Mouse (Mus musculus): ENCODE measurements around the gene Tnfsf15. TPM values are rescaled to one million over a fixed set of nuclear protein-coding genes. Genes with fewer than 3 reads are reported as not detected.
A peak's percentile ranks its signal among the peaks of the same experiment; 100 is the strongest.

Gene Tnfsf15
- total RNA-seq (2014; rRNA removed) = not detected in 2 replicates
- not detected in 2 replicates for polyA plus RNA-seq (2015; fragmentation: Nextera tagmentation; extraction: Ambion mirVana)

- TF ChIP-seq CTCF (IDR thresholded peaks at IDR 0.05) = no peak
- H3K27ac ChIP-seq (ENCODE audit: low read depth, low read length) = no peak within 1 kb of the TSS
- peak; percentile 31; the same call in 1 of the 2 replicates for ATAC-seq (ENCODE audit: low FRiP score)
- DNase-seq (ENCODE audit: low spot score) = peak; percentile 59
- 69% methylated on average over 8 of the region's 8 CpGs for WGBS
- no peaks in the 10 kb centered on the region for H3K27me3 ChIP-seq (ENCODE audit: insufficient read depth, low read length)
- no peak within 1 kb of the TSS for H3K4me3 ChIP-seq (ENCODE audit: low read depth, low read length)
- no peaks in the 10 kb centered on the region for H3K4me1 ChIP-seq (ENCODE audit: insufficient read depth, low read length)
- no peaks in the 10 kb centered on the region for H3K36me3 ChIP-seq (ENCODE audit: insufficient read depth, low read length)
- H3K4me2 ChIP-seq (ENCODE audit: low read depth, low read length, poor library complexity, severe bottlenecking) = no peak within 1 kb of the TSS
- no peaks in the 10 kb centered on the region for H3K9me3 ChIP-seq (ENCODE audit: low read length)
- H3K9ac ChIP-seq (replicated peaks; ENCODE audit: low read length, poor library complexity, severe bottlenecking) = no peak within 1 kb of the TSS
These were observed at the start of gene Tnfsf15 for GRCm38 (mm10) chr4:63744693-63745171. TSS of gene Tnfsf15 (minus strand) at chr4:63745113.

- Histone ChIP-seq H3K4me3 (ENCODE audit: low read depth, low read length) (no peak overlapping the region), H3K9me3 (ENCODE audit: low read length) (no peaks in the 10 kb centered on the region), H3K9ac (replicated peaks; ENCODE audit: low read length, poor library complexity, severe bottlenecking) (no peak overlapping the region), H3K4me2 (ENCODE audit: low read depth, low read length, poor library complexity, severe bottlenecking) (no peak overlapping the region), H3K4me1 (ENCODE audit: insufficient read depth, low read length) (no peaks in the 10 kb centered on the region), H3K27ac (ENCODE audit: low read depth, low read length) (no peak overlapping the region), H3K36me3 (ENCODE audit: insufficient read depth, low read length) (no peaks in the 10 kb centered on the region), H3K27me3 (ENCODE audit: insufficient read depth, low read length) (no peaks in the 10 kb centered on the region)
- DNase-seq (ENCODE audit: low spot score) (no peak), ATAC-seq (ENCODE audit: low FRiP score) (no peak)
- no peak for TF ChIP-seq CTCF (IDR thresholded peaks at IDR 0.05)
- WGBS = 96% methylated on average over 3 of the region's 3 CpGs
These were observed 47.4 kb upstream of the Tnfsf15 start for GRCm38 (mm10) chr4:63792328-63792727.

DNA sequence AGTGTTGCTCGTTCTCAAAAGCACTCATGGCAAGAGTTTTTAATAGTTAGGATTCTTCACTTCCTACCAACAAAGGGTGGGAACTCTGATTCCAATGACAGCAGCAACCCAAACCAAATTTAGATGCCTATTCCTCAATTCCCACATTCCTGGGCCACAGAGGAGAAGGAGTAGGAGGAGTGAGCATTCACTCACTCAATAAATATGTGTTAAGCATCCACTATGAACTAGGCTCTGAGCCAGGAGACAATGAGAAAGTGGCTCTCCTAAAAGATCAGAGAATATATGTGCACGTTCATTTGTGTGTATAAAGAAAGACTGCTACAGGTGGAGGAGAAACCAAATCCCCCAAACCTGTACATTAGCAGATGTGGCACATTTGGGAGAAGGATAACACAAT lies 40.6 kb upstream of the Tnfsf15 start:
- ATAC-seq (ENCODE audit: low FRiP score) (no peak), DNase-seq (ENCODE audit: low spot score) (no peak)
- no peaks in the 10 kb centered on the region for H3K4me1 ChIP-seq (ENCODE audit: insufficient read depth, low read length)
- WGBS = 80% methylated on average over 2 of the region's 2 CpGs
- no peaks in the 10 kb centered on the region for H3K9me3 ChIP-seq (ENCODE audit: low read length)
- no peak for TF ChIP-seq CTCF (IDR thresholded peaks at IDR 0.05)
- H3K36me3 ChIP-seq (ENCODE audit: insufficient read depth, low read length) = no peaks in the 10 kb centered on the region
- no peak overlapping the region for H3K9ac ChIP-seq (replicated peaks; ENCODE audit: low read length, poor library complexity, severe bottlenecking)
- H3K27me3 ChIP-seq (ENCODE audit: insufficient read depth, low read length) = no peaks in the 10 kb centered on the region
- no peak overlapping the region for H3K27ac ChIP-seq (ENCODE audit: low read depth, low read length)
- H3K4me3 ChIP-seq (ENCODE audit: low read depth, low read length) = no peak overlapping the region
- H3K4me2 ChIP-seq (ENCODE audit: low read depth, low read length, poor library complexity, severe bottlenecking) = no peak overlapping the region

GRCm38 (mm10) chr4:63783826-63784225 lies 38.9 kb upstream of the Tnfsf15 start:
- no peak for TF ChIP-seq CTCF (IDR thresholded peaks at IDR 0.05)
- Histone ChIP-seq H3K27me3 (ENCODE audit: insufficient read depth, low read length) (no peaks in the 10 kb centered on the region), H3K36me3 (ENCODE audit: insufficient read depth, low read length) (no peaks in the 10 kb centered on the region), H3K9me3 (ENCODE audit: low read length) (no peaks in the 10 kb centered on the region), H3K9ac (replicated peaks; ENCODE audit: low read length, poor library complexity, severe bottlenecking) (no peak overlapping the region), H3K4me3 (ENCODE audit: low read depth, low read length) (no peak overlapping the region), H3K4me2 (ENCODE audit: low read depth, low read length, poor library complexity, severe bottlenecking) (no peak overlapping the region), H3K27ac (ENCODE audit: low read depth, low read length) (no peak overlapping the region), H3K4me1 (ENCODE audit: insufficient read depth, low read length) (no peaks in the 10 kb centered on the region)
- DNase-seq (ENCODE audit: low spot score) = no peak
- WGBS = 81% methylated on average over 5 of the region's 5 CpGs
- ATAC-seq (ENCODE audit: low FRiP score) = no peak

GRCm38 (mm10) chr4:63782970-63783613 lies 38.2 kb upstream of the Tnfsf15 start:
- Histone ChIP-seq H3K27ac (ENCODE audit: low read depth, low read length) (no peak overlapping the region), H3K4me3 (ENCODE audit: low read depth, low read length) (no peak overlapping the region), H3K9ac (replicated peaks; ENCODE audit: low read length, poor library complexity, severe bottlenecking) (no peak overlapping the region), H3K36me3 (ENCODE audit: insufficient read depth, low read length) (no peaks in the 10 kb centered on the region), H3K27me3 (ENCODE audit: insufficient read depth, low read length) (no peaks in the 10 kb centered on the region), H3K9me3 (ENCODE audit: low read length) (no peaks in the 10 kb centered on the region), H3K4me2 (ENCODE audit: low read depth, low read length, poor library complexity, severe bottlenecking) (no peak overlapping the region), H3K4me1 (ENCODE audit: insufficient read depth, low read length) (no peaks in the 10 kb centered on the region)
- WGBS = 72% methylated on average over 7 of the region's 7 CpGs
- peak; percentile 64 for TF ChIP-seq CTCF (IDR thresholded peaks at IDR 0.05)
- DNase-seq (ENCODE audit: low spot score) = peak; percentile 43
- peak; percentile 34; the same call in 1 of the 2 replicates for ATAC-seq (ENCODE audit: low FRiP score)

DNA sequence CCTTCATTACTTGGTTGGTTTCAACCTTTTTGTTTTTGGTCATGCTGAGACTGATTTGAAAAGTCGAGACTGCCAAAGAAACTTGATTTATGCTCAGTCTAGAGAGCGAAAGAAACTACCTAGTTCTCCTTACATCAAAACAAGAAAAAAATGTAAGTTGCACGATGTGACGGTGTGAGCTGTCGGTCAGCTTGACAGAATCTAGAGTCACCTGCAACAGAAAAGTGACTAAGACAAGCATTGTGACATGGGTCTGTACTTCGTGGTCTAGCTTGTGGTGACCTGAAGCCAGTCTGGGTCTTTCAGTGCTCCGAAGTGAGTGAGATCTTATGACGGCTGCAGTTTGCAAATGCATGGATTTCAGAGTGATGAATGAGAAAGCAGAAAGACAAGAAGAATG lies 32.3 kb upstream of the Tnfsf15 start:
- no peaks in the 10 kb centered on the region for H3K36me3 ChIP-seq (ENCODE audit: insufficient read depth, low read length)
- H3K9ac ChIP-seq (replicated peaks; ENCODE audit: low read length, poor library complexity, severe bottlenecking) = no peak overlapping the region
- H3K9me3 ChIP-seq (ENCODE audit: low read length) = no peaks in the 10 kb centered on the region
- DNase-seq (ENCODE audit: low spot score) = no peak
- TF ChIP-seq CTCF (IDR thresholded peaks at IDR 0.05) = no peak
- H3K4me3 ChIP-seq (ENCODE audit: low read depth, low read length) = no peak overlapping the region
- no peaks in the 10 kb centered on the region for H3K4me1 ChIP-seq (ENCODE audit: insufficient read depth, low read length)
- H3K27me3 ChIP-seq (ENCODE audit: insufficient read depth, low read length) = no peaks in the 10 kb centered on the region
- ATAC-seq (ENCODE audit: low FRiP score) = no peak
- no peak overlapping the region for H3K4me2 ChIP-seq (ENCODE audit: low read depth, low read length, poor library complexity, severe bottlenecking)
- WGBS = 85% methylated on average over 8 of the region's 8 CpGs
- no peak overlapping the region for H3K27ac ChIP-seq (ENCODE audit: low read depth, low read length)
